Mouse (Mus musculus): ENCODE measurements around the gene Arhgap6. TPM values are rescaled to one million over a fixed set of nuclear protein-coding genes. Genes with fewer than 3 reads are reported as not detected.
A peak's percentile ranks its signal among the peaks of the same experiment; 100 is the strongest.

Gene Arhgap6
- polyA plus RNA-seq, 1 experiment = 5.5 TPM

DNA sequence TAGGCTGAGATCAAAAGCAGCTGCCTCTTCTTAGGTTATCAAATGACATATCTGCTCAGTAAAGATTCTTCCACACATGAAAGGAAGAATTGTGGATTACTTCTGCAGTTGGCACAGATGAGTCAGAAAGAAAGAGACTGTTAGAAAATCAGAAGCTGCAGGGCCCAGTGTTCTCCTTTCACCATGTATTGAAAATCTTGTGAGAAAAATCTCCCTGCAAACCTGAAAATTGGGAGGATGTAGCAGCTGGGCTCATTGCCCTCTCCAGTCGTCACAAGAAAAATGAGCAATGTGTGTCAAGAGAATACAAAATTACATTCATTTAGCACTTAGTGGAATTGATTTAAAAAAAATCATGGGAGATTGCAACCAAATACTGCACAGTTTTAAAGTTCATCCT is 180.5 kb downstream of the Arhgap6 start:
- peak; percentile 11 to 32 for DNase-seq (ENCODE audit: extremely low spot score in 1 of 2, low spot score in 1 of 2)

GRCm38 (mm10) chrX:168977776-168978175 is 182.9 kb downstream of the Arhgap6 start:
- no peak for DNase-seq (ENCODE audit: extremely low spot score in 1 of 2, low spot score in 1 of 2)

DNA sequence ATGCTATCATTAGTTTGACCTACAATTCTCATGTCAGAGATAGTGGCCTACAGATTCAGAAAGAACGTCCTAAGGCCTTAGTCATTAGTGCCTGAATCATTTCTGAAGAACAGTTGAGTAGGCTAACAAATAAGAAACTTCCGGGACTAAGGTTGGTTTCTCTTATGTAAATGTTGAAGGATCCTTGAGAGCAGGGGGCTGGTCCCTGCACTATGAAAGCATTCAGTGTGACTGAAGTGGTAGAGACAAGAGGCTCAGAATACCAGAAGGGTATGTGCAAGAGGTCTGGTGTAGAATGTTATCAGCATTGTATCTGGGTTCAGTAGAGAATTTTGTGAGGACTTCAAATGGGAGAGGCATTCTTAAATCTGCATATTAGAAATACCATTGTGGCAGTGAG is 185.5 kb downstream of the Arhgap6 start:
- no peak for DNase-seq (ENCODE audit: extremely low spot score in 1 of 2, low spot score in 1 of 2)

GRCm38 (mm10) chrX:169007066-169007465 is 212.2 kb downstream of the Arhgap6 start:
- DNase-seq (ENCODE audit: extremely low spot score in 1 of 2, low spot score in 1 of 2) = no peak

GRCm38 (mm10) chrX:169012701-169013100 is 217.8 kb downstream of the Arhgap6 start:
- no peak for DNase-seq (ENCODE audit: extremely low spot score in 1 of 2, low spot score in 1 of 2)

DNA sequence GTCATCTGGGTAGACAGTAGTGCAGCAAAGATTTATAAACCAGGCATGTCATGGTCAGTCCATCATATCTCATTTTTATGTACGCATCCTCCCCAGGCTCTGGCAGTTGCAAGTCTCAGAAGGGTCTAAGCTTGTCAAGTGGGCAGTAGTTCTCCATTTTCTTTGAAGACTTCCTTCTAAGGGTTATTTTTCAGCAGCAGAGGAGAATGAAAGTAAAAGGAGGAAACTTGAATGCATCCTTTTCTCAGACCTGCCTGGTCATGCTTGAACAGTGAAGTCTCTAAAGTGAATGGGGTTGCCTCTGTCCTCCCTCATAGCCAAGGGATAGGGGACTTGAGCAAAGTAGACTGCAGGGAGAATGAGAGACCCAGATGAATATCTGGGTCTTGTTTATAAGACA is 239.5 kb downstream of the Arhgap6 start:
- DNase-seq (ENCODE audit: extremely low spot score in 1 of 2, low spot score in 1 of 2) = no peak

GRCm38 (mm10) chrX:169036403-169037296 is 241.8 kb downstream of the Arhgap6 start:
- DNase-seq (ENCODE audit: extremely low spot score in 1 of 2, low spot score in 1 of 2) = peak in 1 of 2 experiments; percentile 60

- no peak for DNase-seq (ENCODE audit: extremely low spot score in 1 of 2, low spot score in 1 of 2)
Observed at GRCm38 (mm10) chrX:169037401-169037800, 242.5 kb downstream of the Arhgap6 start.

DNA sequence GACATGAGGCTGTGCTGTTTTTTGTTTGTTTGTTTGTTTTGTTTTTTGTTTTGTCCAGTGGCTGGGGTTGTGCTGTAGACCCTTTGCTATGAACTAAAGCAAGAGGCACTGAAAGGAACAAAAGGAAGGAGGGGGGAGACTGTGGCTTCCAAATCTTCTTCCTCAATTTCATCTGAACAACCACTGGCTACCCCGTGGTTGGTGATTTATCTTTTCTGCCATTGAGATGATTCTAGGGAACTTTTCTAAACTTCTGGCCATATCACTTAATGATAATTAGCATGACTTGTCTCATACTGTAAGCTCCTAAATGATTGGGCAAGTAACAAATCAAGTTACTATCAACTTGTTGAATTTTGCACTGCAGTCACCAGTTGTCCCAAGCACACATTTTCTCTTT is 249.0 kb downstream of the Arhgap6 start:
- no peak for DNase-seq (ENCODE audit: extremely low spot score in 1 of 2, low spot score in 1 of 2)

- no peak for DNase-seq (ENCODE audit: extremely low spot score in 1 of 2, low spot score in 1 of 2)
Observed at GRCm38 (mm10) chrX:169047595-169047994, 252.7 kb downstream of the Arhgap6 start.

DNA sequence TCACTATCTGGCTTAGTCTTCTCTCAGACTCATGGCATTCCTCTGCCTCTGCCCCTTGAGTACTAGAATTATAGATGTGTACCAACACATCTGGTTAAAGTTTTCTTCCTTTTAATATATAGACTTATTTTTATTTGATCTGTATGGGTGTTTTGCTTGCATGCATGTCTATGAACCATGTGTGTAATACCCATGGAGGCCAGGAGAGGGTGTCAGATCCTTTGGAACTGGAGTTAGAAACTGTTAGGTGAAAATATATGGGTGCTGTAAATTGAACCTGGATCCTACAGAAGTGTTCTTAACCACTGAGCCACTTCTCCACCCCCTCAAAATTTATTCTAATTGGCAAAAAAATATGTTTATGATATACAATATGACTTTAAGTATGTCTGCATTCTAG is 254.7 kb downstream of the Arhgap6 start:
- no peak for DNase-seq (ENCODE audit: extremely low spot score in 1 of 2, low spot score in 1 of 2)

- DNase-seq (ENCODE audit: extremely low spot score in 1 of 2, low spot score in 1 of 2) = no peak
Observed at GRCm38 (mm10) chrX:169053907-169054476, 259.1 kb downstream of the Arhgap6 start.

DNA sequence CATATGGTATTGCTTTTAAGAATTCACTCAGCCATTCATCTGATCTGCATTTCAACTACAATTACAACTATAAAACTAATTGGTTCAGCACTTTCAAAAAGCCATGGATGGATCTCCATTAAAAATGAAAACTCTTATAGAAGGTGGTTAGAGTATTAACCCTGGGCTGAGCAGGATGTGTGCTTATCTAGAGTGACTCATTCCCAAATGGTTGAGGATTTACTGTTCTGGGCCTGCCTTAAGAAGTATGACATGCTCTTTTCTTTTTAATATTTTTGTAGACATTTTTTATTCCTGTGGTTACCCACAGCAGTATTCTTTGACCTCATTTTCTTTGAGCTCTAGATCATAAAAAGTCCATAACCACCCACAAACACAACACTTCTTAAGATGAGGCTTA is 267.7 kb downstream of the Arhgap6 start:
- DNase-seq (ENCODE audit: extremely low spot score in 1 of 2, low spot score in 1 of 2) = no peak

DNA sequence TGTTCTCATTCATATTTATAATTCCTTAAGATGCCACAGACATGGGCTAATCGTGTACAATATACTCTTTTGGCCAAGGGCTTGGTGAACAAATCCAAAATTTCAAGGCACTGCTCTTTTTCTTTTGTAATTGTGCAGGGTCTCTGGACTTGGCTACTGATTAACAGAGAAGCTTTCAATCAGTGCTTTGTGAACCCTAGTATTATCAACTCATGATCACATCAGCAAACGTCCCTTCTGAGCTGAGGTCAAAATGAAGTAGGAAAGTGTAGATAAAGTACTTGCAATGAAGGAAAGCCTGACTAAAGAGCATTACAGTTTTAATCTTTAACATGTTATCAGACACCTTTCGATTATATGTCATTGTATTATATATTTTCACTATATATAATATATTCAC is 270.4 kb downstream of the Arhgap6 start:
- DNase-seq (ENCODE audit: extremely low spot score in 1 of 2, low spot score in 1 of 2) = no peak

DNA sequence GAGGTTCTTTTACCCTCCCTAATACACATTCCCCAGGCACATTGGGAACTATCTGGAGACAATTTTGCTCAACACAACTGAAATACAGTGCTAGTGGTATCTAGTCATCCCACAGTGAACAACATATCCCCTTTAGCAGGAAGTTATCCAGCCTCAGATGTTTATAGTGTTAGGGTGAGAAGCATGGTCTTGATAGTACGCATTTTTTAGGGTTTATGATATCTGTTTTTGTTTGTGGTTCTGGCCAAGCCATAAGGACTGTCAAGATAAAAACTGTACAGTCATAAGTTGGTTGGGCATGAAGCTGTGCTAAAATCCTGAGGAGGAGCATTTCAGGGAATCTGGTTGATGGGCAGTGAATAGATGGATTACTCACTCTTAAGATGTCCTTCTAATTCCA is 271.0 kb downstream of the Arhgap6 start:
- DNase-seq (ENCODE audit: extremely low spot score in 1 of 2, low spot score in 1 of 2) = no peak

DNA sequence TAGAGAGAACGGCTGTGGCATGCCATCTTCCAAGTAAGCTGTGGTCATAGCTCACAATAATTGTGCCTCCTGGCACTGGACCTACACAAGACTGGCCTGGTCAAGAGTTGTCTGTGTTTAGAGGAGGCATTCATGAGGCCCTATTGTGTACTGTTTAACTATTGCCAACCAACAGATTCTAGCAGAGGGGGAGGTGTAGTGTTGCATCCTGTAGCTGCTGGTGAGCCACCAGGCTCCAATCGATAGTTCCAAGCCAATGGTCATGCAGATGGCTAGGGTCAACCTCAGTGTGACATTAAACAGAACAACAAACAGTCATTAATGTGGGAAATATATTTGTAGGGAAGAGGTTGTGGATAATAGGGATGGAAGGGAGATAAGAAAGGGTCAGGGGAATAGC is 280.1 kb downstream of the Arhgap6 start:
- no peak for DNase-seq (ENCODE audit: extremely low spot score in 1 of 2, low spot score in 1 of 2)

DNA sequence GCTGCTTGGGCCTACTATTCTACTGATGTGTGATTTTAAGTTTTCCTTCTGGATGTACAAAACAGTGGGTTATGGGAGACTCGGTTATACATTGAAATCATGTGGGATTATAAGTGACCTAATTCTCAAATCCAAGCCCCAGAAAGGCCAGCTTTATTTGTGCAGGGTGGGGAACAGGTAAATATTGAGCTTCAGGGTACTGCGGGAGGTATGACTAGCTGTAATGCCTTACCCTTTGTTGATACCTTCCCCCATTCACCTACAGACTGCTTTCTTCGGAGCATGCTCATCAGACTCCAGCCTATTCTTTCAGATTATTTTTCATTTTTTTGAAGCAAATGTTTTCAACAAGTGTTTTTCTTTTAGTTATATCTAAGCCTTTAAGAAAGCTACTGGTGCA is 286.7 kb downstream of the Arhgap6 start:
- DNase-seq (ENCODE audit: extremely low spot score in 1 of 2, low spot score in 1 of 2) = no peak

- DNase-seq (ENCODE audit: extremely low spot score in 1 of 2, low spot score in 1 of 2) = peak in 1 of 2 experiments; percentile 72
Observed at GRCm38 (mm10) chrX:169085871-169086270, 291.0 kb downstream of the Arhgap6 start.

GRCm38 (mm10) chrX:169089221-169089620 is 294.3 kb downstream of the Arhgap6 start:
- no peak for DNase-seq (ENCODE audit: extremely low spot score in 1 of 2, low spot score in 1 of 2)

DNA sequence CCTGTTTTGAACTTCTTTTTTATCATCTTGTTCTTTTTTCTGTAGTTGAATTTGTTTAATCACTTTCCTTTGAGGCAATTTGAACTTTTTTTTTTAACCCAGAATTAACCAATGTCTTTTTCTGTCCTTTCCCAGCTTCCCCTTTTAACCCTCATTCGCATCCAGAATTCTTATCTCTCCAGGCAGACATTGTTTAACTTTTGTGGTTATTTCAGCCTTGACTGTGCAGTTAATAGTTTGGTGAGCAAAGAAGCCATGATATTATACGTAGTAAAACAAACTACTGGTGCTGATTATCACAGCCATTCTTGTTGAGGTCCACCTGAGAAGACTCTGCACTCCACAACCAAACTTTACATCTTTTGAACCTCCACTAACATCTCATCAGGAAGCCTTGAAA is 299.7 kb downstream of the Arhgap6 start:
- no peak for DNase-seq (ENCODE audit: extremely low spot score in 1 of 2, low spot score in 1 of 2)

GRCm38 (mm10) chrX:169095584-169095983 is 300.7 kb downstream of the Arhgap6 start:
- DNase-seq (ENCODE audit: extremely low spot score in 1 of 2, low spot score in 1 of 2) = no peak

DNA sequence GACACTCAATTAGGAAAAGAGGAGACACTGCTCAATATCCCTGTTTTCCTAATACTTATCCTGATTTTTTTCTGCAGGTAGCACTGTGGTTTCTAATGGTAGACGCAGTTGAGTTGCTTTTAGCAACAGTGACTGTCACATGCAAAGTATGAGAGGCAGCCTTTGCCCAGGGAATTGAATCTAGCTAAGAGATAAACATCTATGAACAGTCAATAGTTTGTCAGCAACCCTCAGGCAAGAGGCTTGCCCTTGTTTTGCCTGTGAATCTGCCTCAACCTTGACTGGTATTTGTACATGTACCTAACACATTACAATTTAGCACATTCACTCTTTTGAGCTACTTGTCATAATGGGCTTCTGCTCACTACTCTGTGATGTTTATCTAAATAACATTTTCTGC is 307.8 kb downstream of the Arhgap6 start:
- DNase-seq (ENCODE audit: extremely low spot score in 1 of 2, low spot score in 1 of 2) = no peak

All from frontal cortex, adult 2 months (tissue).